Mouse (Mus musculus) layer of hippocampus, postnatal 10 days (tissue): ENCODE results near the gene Vps13a. TPM values are rescaled to one million over a fixed set of nuclear protein-coding genes. Genes with fewer than 3 reads are reported as not detected.

Experiments
- DNase-seq, 2 experiments: peaks; one replicate each; pipeline ENCODE4 v3.0.0; 2021; ENCODE audit warnings: low spot score in 2 of 2
- total RNA-seq, 2 experiments: library from RNA; stranded (reverse); gene quantifications; 2 replicates each; pipeline ENCODE4 v1.2.3; 2021

The Vps13a gene
- total RNA-seq, 2 experiments from 2014 or later, result 45.6 to 49.9 TPM

- no peak for DNase-seq
Observed at GRCm38 (mm10) chr19:16585379-16585778, 195.4 kb downstream of the Vps13a start.

- no peak for DNase-seq
Observed at GRCm38 (mm10) chr19:16584546-16584945, 196.2 kb downstream of the Vps13a start.

GRCm38 (mm10) chr19:16580501-16580900 is 200.2 kb downstream of the Vps13a start:
- DNase-seq, result no peak

GRCm38 (mm10) chr19:16579656-16580260 is 201.0 kb downstream of the Vps13a start:
- no peak for DNase-seq

DNA sequence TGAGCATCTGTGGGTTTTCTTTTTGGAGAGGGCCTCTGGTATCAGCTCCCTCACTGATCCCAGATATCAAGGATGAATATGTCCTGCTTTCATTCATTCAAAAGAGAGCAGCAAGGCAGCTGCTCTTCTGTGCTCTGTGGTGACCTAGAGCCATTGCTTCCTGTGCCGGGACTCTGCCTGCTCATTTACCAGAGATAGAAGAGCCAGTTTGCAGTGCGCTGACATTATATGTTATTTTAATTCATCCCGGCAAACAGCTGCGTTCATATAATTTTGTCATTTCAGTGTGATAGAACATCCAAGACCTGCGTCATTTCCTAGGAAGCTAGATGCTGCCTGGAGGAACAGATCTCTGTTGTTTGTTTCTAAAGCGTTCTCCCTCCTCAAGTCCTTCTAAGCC is 203.9 kb downstream of the Vps13a start:
- DNase-seq, result no peak

Other genes starting within 250 kb of the Vps13a start
- not detected for gene Foxb2, start 92.9 kb upstream of the Vps13a start, total RNA-seq
- 10 to 100 TPM; 41.3 to 41.6 TPM for gene Prune2, start 175.2 kb upstream of the Vps13a start, total RNA-seq